ENCODE assay signal across 8 mouse cellular contexts in genomic region chr11:99047120-99047519, GRCm38 (mm10). TPM values are rescaled to one million over a fixed set of nuclear protein-coding genes. Genes with fewer than 3 reads are reported as not detected.
DNase-seq lines count a peak whose midpoint lies in the region; ATAC-seq lines count a peak whose summit lies in the region.

No protein-coding gene starts in this region.

- intact Hi-C loops in heart, postnatal 14 days (cut with DNase I), result no loop called here

- H3K4me3 ChIP-seq in embryonic facial prominence, embryonic 13.5 days, result peak overlapping the region; percentile 38
- no peak overlapping the region for H3K4me3 ChIP-seq in stomach, embryonic 14.5 days (ENCODE audit: low read depth, low read length)

- peak; percentile 22 to 41 for DNase-seq in cerebellum, postnatal 25 days
- DNase-seq in heart, postnatal 14 days, result peak; percentile 84 to 91
- peak; percentile 50 to 64 for DNase-seq in kidney, postnatal 4 days
- no peak for DNase-seq in layer of hippocampus, postnatal 25 days (ENCODE audit: extremely low spot score in 1 of 2, low spot score in 1 of 2)
- DNase-seq in right cerebral cortex, postnatal 4 days, result no peak

- H3K9ac ChIP-seq in embryonic facial prominence, embryonic 13.5 days, result peak overlapping the region; percentile 44; the same call in 1 of the 2 replicates
- no peak overlapping the region for H3K9ac ChIP-seq in stomach, embryonic 14.5 days (replicated peaks; ENCODE audit: low read depth, low read length)

- H3K27me3 ChIP-seq in embryonic facial prominence, embryonic 13.5 days, result no peaks in the 10 kb centered on the region
- H3K27me3 ChIP-seq in stomach, embryonic 14.5 days (ENCODE audit: control insufficient read depth, insufficient read depth, low read length), result no peaks in the 10 kb centered on the region

- ATAC-seq in cerebellum, adult (ENCODE audit: insufficient number of reproducible peaks, low FRiP score, low TSS enrichment), result no peak
- 0 out of 2 replicates have a peak, but pooled peaks have one; percentile 71 for ATAC-seq in embryonic facial prominence, embryonic 13.5 days (ENCODE audit: insufficient number of reproducible peaks, insufficient read depth, low FRiP score, low TSS enrichment, low read depth)
- 0 out of 2 replicates have a peak, but pooled peaks have one; percentile 12 for ATAC-seq in stomach, embryonic 14.5 days (ENCODE audit: insufficient number of reproducible peaks, insufficient read depth, low FRiP score, low read depth)

- peaks cover 65% of the 10 kb centered on the region for H3K4me1 ChIP-seq in embryonic facial prominence, embryonic 13.5 days
- H3K4me1 ChIP-seq in stomach, embryonic 14.5 days (ENCODE audit: control insufficient read depth, insufficient read depth, low read length), result peaks cover 45% of the 10 kb centered on the region

- peak overlapping the region; percentile 94 for H3K27ac ChIP-seq in embryonic facial prominence, embryonic 13.5 days
- H3K27ac ChIP-seq in stomach, embryonic 14.5 days (ENCODE audit: low read length), result peak overlapping the region; percentile 82

- WGBS in embryonic facial prominence, embryonic 13.5 days, result 17% methylated on average over 5 of the region's 5 CpGs
- 21% methylated on average over 5 of the region's 5 CpGs for WGBS in stomach, embryonic 14.5 days

- peak overlapping the region; percentile 91 for H3K4me2 ChIP-seq in embryonic facial prominence, embryonic 13.5 days
- H3K4me2 ChIP-seq in stomach, embryonic 14.5 days (replicated peaks; ENCODE audit: low read depth, low read length), result peak overlapping the region; percentile 37

- no peaks in the 10 kb centered on the region for H3K9me3 ChIP-seq in embryonic facial prominence, embryonic 13.5 days
- H3K9me3 ChIP-seq in stomach, embryonic 14.5 days (ENCODE audit: control insufficient read depth, low read depth, low read length), result no peaks in the 10 kb centered on the region

- peaks cover 61% of the 10 kb centered on the region for H3K36me3 ChIP-seq in embryonic facial prominence, embryonic 13.5 days
- peaks cover 45% of the 10 kb centered on the region for H3K36me3 ChIP-seq in stomach, embryonic 14.5 days (ENCODE audit: control insufficient read depth, insufficient read depth, low read length)

RNA-seq across cellular contexts. Expression of gene Igfbp4, which starts 6.1 kb away (rescaled TPM):
- 1,128 and 1,158 TPM in 2 replicates for polyA plus RNA-seq in embryonic facial prominence, embryonic 13.5 days (2015; fragmentation: Nextera tagmentation; extraction: Ambion mirVana)
- total RNA-seq in heart, postnatal 14 days (2021), result 100 to 1,000 TPM; 125 to 129 TPM
- 494 and 532 TPM in 2 replicates for polyA plus RNA-seq in stomach, embryonic 14.5 days (2014; fragmentation: Nextera tagmentation; extraction: Ambion mirVana)
- total RNA-seq in layer of hippocampus, postnatal 25 days (2021), result 10 to 100 TPM; 86.1 to 94.9 TPM

RNA-seq across cellular contexts. Expression of gene Top2a, which starts 23.1 kb away (rescaled TPM):
- polyA plus RNA-seq in embryonic facial prominence, embryonic 13.5 days (2015; fragmentation: Nextera tagmentation; extraction: Ambion mirVana), result 272 and 279 TPM in 2 replicates
- 10 to 100 TPM; 16.0 to 34.1 TPM for total RNA-seq in heart, postnatal 14 days (2021)
- polyA plus RNA-seq in stomach, embryonic 14.5 days (2014; fragmentation: Nextera tagmentation; extraction: Ambion mirVana), result 260 and 284 TPM in 2 replicates
- 1 to 10 TPM; 2.5 to 4.5 TPM for total RNA-seq in layer of hippocampus, postnatal 25 days (2021)

RNA-seq across cellular contexts. Expression of gene Tns4, which starts 42.0 kb away (rescaled TPM):
- 0.53 and 0.73 TPM in 2 replicates for polyA plus RNA-seq in embryonic facial prominence, embryonic 13.5 days (2015; fragmentation: Nextera tagmentation; extraction: Ambion mirVana)
- under 1 TPM in 1 of 2 experiments, not detected in 1; 0.15 TPM for total RNA-seq in heart, postnatal 14 days (2021)
- 2.4 and 2.5 TPM in 2 replicates for polyA plus RNA-seq in stomach, embryonic 14.5 days (2014; fragmentation: Nextera tagmentation; extraction: Ambion mirVana)
- not detected for total RNA-seq in layer of hippocampus, postnatal 25 days (2021)

Comparison
In these comparisons a context has a peak if more than half of its experiments do, and no peak if none do; other contexts are left out.
1. DNase-seq: peak in cerebellum, postnatal 25 days (2 of 2), heart, postnatal 14 days (2 of 2) and kidney, postnatal 4 days (2 of 2); none in layer of hippocampus, postnatal 25 days (0 of 2) and right cerebral cortex, postnatal 4 days (single experiment).